Mouse (Mus musculus) ovary, postnatal 10 days (tissue): Measurements from ENCODE around the gene Ubox5.
"Not testable (repeated sequence)": the region's sequence is repeated elsewhere in the genome, so short reads cannot be mapped to it uniquely, and the experiment has no call there.

Experiments
- DNase-seq: peaks from one replicate; pipeline ENCODE4 v3.0.0; 2022; ENCODE audit warnings: low spot score

Gene Ubox5

GRCm38 (mm10) chr2:130576564-130576963 is 53.3 kb downstream of the Ubox5 start:
- not testable (repeated sequence) for DNase-seq

- DNase-seq = no peak
These were observed 54.0 kb downstream of the Ubox5 start, which contains the start of gene Oxt for GRCm38 (mm10) chr2:130575873-130576272. TSS of gene Oxt (plus strand) at chr2:130576173.

- no peak for DNase-seq
These were observed 54.9 kb downstream of the Ubox5 start for GRCm38 (mm10) chr2:130574960-130575359.

- no peak for DNase-seq
These were observed 59.9 kb downstream of the Ubox5 start for GRCm38 (mm10) chr2:130569926-130570325.

GRCm38 (mm10) chr2:130568921-130569320 is 60.9 kb downstream of the Ubox5 start:
- DNase-seq = no peak

- no peak for DNase-seq
These were observed 64.9 kb downstream of the Ubox5 start for GRCm38 (mm10) chr2:130564983-130565382.

- peak; percentile 12 for DNase-seq
These were observed 65.8 kb downstream of the Ubox5 start for GRCm38 (mm10) chr2:130564063-130564462.

GRCm38 (mm10) chr2:130563212-130564055 is 66.4 kb downstream of the Ubox5 start, which contains the start of gene Mrps26:
TSS of gene Mrps26 (plus strand) at chr2:130563742.
- DNase-seq = peak; percentile 66

- DNase-seq = no peak
These were observed 71.8 kb downstream of the Ubox5 start for GRCm38 (mm10) chr2:130558015-130558414.

- no peak for DNase-seq
These were observed 72.4 kb downstream of the Ubox5 start for GRCm38 (mm10) chr2:130557462-130557861.

GRCm38 (mm10) chr2:130556292-130556691 is 73.5 kb downstream of the Ubox5 start:
- DNase-seq = no peak

- DNase-seq = no peak
These were observed 75.0 kb downstream of the Ubox5 start for GRCm38 (mm10) chr2:130554841-130555240.

GRCm38 (mm10) chr2:130546957-130547356 is 82.9 kb downstream of the Ubox5 start:
- DNase-seq = no peak

GRCm38 (mm10) chr2:130540266-130540665 is 89.6 kb downstream of the Ubox5 start:
- no peak for DNase-seq
